Mouse (Mus musculus) embryonic fibroblast, embryonic 13.5 days (primary cell): ENCODE measurements around the gene Tmem63a.

ENCODE experiments used
- CTCF ChIP-seq: IDR thresholded peaks from 2 replicates; pipeline ENCODE4 v1.5.1; 2011; ENCODE audit warnings: mild to moderate bottlenecking, control low read depth, low read length, moderate library complexity, borderline replicate concordance; ENCODE audit not compliant: insufficient read depth
- POLR2A ChIP-seq: IDR thresholded peaks from 2 replicates; pipeline ENCODE4 v1.6.1; 2011; ENCODE audit warnings: low read depth, mild to moderate bottlenecking, control low read depth, low read length, moderate library complexity

GRCm38 (mm10) chr1:180946448-180946847 is 4.3 kb downstream of the Tmem63a start:
- TF ChIP-seq CTCF (no peak), POLR2A (no peak)
